Mouse (Mus musculus): ENCODE results near the gene Gng4.
"Not testable (repeated sequence)": the region's sequence is repeated elsewhere in the genome, so short reads cannot be mapped to it uniquely, and the experiment has no call there.

Gene Gng4

GRCm38 (mm10) chr13:13783894-13784419 is at the start of gene Gng4:
Gene Gng4, plus strand, starts transcription at chr13:13784059.
- DNase-seq: peak; percentile 9

- no peak for DNase-seq
Measured at GRCm38 (mm10) chr13:13739232-13739631, 44.6 kb upstream of the Gng4 start.

- no peak for DNase-seq
Measured at GRCm38 (mm10) chr13:13745911-13746310, 37.9 kb upstream of the Gng4 start.

DNA sequence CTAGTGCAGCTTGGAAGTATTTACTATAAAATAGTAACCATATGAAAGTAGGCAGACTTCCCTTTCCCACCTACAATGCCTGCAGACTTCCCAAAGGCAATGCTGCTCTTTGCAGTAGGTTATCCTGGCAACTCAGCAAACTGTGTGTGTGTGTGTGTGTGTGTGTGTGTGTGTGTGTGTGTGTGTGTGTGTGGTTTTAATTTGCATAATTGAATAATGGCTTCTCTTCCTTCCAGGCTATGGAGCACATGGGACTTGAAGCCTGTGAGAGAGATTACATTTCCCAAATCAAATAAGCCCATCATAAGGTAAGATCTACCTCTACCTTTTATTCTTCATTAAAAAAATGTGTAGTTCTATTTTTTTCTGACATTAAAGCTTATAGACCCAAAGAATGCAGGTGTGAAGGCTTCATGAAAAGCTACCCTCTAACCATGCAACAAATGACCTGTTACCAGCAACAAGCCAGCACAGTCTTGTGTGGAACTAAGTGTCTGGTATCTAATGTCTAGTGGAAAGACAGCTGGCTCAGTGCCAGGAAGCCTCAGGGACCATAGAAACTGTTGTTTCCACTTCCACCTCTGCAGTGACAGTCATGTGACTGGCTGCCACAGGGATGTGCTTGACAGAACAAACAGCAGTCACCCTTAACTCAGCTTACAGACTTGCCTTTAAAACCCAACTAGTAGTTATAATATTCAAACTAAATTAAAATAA is 7.9 kb upstream of the Gng4 start:
- DNase-seq: no peak

- no peak for DNase-seq
Measured at GRCm38 (mm10) chr13:13777052-13777451, 6.8 kb upstream of the Gng4 start.

DNA sequence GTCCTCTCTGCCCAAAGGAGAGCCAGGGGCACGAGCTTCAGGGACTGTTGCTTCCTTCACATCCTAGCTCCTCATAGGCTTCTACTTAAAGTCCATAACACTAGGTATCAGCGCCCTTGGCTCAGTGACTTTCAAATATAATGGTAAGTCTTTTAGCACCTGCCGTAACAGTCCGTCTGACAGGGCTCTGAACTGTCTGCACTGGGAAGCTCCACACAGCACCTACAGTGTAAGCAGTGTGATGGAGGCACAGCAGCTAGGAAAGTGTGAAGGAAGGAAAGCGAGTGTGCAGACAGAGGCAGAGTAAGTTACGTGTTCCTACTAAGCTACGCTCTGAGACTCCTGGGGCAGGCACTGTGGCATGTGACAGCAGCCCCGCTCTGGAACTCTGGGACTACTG is 6.2 kb upstream of the Gng4 start:
- no peak for DNase-seq

DNA sequence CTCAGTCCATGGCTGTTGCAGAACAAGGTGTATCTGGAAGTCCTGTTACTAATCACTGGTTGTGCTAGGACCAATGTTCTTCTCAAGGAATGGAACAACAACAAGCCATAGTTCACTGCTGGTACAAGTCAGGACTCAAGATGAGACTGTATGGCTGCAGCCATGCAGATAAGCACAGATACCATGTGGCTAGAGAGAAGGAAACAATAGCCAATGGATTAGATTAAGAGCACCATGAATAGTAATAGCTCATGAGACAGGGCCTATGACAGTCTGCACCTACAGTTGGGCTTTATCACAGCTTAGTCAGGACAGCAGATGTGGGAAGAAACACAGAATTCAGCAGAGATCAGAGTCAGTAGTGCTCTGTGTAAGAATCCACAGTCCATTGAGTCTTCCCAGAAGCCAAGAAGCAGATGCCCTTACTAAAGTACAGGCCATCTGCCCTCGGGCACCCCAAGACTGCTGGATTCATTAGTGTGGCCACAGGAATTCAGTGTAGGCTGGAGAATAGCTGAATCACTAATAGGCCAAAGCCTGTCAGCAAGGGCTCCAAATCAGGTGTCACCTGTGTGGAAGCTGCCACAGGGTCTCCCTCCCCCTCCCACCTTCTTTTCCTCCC is 4.9 kb upstream of the Gng4 start:
- DNase-seq: no peak

DNA sequence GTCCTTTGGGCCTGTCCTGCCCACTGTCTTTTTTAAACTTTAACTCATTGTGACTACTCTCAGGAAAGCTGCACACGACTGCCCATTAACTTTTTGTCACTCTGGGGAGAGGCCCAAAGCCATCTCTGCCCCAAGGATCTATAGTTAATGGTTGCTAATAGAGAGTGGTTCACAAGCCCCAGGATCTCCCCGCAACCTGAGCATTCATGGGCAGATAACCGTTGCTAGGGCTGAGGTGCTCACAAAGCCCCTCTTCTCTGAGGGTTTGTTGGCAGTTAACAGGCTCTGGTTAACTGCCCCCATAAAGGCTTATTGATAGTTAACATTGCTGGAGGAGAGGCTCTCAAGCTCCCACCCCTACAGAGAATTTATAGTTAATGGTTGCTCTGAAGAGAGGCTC is 3.6 kb upstream of the Gng4 start:
- DNase-seq: no peak

GRCm38 (mm10) chr13:13781026-13781425 is 2.8 kb upstream of the Gng4 start:
- no peak for DNase-seq

- no peak for DNase-seq
Measured at GRCm38 (mm10) chr13:13783296-13783695, 563 bp upstream of the Gng4 start.

DNA sequence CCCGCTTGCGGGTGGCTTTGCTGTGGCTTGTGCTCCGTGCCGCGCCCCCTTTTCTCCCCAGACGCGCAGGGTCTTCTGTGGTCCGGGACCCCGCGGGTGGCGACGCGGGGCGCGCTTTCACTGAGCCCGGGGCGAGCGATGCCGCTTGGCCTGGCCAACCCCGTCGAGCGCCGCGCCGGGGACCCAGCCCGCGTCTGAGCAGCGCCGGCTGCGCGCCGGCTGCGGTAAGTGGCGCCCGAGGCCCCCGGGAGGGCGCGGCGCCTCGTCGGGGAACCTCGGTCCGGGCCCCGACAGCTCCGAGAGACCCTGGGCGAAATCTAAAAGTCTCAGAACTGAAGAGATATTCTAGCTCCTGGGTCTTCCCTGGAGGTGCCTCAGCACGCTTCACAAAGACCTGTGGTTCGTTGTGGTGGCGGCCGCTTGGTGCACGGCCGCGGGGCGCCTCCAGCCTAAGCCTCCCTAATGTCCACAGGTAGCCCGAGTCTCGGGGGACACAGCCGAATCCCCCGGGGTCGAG is 619 bp downstream of the Gng4 start:
- no peak for DNase-seq

DNA sequence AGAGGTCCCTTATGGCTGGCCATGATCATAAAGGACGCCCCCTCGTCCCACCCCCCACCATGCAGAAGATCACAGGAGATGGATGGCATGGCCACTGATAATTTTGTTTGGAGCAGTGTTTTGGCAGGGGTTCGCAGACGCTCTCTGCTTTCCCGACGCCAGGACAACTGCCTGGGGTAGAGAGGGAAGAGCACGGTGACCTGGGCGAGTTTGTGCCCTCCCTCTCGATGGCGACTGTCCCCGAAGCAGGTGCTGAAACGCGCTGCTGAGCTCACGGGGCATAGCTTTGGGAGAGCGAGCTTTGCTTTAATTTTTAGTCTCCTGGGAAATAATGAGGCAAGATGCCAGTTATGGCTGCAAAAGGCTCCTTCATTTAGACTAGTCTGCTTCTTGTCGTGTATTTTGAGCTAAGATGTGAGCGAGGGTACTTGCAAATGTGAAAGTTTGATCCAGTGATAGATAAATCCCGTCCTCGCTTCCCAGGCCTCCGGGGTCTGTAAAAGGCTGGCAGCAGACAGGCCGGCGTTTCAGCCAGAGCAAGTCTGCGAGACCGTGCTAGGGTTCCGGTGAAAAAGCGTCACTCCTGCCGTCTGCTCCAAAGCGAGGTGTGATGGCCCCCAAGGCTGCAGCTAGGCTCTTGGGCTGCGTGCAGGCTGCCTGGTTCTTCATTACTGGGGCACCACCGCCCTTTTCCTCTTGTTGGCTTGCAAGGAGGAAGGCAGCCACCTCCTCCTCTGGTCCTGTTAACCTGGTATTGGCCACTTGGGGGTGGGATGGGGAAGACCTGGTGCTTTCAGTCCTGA is 1.3 kb downstream of the Gng4 start:
- no peak for DNase-seq

- DNase-seq: no peak
Measured at GRCm38 (mm10) chr13:13786971-13787370, 3.1 kb downstream of the Gng4 start.

DNA sequence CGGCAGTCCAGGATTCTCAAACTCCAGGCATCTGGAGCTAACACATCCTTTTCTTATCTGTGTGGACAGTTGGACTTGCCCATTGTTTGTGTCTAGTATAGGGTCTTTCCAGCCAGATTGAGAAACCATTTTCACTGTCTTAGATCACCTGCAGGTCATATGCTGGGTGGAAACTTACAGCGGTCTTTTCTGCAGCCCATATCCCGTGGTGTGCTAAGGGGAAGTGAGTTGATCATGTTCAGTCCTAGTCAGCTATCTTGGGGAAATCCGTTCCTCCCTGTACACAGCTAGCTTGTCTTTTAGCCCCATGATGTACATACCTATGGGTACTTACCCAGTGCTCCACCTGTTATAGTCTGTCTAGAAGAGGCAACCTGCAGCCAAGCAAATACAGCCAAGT is 4.2 kb downstream of the Gng4 start:
- no peak for DNase-seq

DNA sequence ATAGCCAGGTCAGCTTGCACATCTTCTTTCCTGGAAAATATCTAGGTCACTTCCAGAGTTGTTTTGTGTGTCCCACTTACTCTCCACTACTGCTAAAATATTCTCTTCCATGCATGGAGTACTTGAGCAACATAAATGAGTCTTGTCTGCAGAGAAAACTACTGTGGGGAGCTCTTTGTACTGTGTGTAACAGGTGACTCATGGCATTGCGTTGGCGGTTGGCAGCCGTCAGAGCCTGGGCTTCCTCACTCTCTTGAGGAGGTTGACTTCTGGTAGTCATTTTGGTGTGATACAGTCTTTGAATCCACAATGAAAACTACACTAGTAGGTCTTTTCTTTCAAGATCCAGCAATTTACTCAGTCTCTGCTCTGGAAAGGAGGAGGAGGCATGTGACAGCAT is 8.1 kb downstream of the Gng4 start:
- no peak for DNase-seq

DNA sequence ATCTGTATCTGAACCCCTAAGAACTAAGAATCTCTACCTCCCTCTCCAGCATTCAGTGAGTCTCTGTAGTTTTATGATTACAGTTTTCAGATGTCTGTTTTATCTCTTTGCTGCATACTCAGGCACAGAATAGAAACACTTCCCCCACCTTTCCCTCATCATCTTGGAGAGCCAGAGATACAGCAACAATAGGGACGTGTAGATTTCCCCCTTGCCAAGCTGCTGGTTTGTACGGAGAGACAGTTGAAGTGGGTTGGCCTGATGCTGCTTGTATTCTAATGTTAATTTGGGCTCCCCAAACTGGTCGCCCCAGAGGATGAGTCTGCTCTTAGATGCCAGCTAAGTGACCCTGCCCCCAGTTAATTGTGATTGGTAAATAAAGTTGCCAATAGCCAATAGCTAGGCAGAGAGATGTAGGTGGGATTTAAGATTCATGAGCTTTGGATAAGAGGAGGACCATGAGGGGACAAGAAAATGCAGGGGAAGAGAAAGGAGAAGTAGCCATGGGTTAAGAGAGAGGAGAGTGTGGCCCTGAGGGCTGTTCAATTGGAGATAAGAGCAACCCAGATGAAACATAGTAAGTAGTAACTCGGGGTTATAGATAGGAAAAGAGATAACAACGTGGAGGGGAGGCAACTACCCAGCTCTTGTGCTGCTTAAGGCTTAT is 11.4 kb downstream of the Gng4 start:
- DNase-seq: no peak

DNA sequence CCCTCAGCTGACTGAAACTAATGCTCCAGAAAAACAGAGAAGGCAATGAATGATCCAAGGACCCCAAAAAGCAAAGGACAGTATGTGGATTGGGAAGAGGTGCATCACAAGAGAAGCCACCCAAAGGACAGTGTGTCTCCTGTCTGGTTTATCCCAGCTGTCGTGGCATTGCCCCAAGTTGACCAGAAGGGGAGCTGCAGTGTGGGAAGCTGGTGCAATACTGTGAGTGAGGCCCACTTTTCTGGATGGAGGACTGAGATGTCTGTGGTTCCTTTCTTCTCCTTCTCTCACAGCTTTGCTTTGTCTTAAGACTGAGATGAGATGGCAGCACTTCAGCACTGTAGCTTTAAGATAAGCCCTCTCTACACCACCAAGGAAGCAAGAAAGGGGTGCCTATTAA is 12.2 kb downstream of the Gng4 start:
- no peak for DNase-seq

DNA sequence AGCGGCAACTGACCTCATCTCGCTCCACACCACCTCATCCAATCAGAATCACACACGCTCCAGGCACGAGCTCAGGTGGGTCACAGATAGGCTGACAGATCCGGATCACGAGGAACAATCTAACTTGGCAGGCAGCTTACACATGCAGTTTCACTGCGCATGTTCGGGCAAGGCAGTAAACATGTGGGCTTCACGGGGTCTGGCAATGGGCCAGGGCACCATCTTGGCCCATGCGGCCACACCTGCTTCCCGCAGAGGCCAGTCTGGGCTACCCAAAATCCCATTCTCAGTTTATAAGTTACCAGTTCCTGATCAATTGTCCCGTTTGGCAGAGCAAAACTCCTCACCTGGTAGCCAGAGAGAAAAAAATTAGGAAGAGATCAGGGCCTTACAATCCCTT is 14.0 kb downstream of the Gng4 start:
- not testable (repeated sequence) for DNase-seq

- DNase-seq: no peak
Measured at GRCm38 (mm10) chr13:13798775-13799174, 14.9 kb downstream of the Gng4 start.

DNA sequence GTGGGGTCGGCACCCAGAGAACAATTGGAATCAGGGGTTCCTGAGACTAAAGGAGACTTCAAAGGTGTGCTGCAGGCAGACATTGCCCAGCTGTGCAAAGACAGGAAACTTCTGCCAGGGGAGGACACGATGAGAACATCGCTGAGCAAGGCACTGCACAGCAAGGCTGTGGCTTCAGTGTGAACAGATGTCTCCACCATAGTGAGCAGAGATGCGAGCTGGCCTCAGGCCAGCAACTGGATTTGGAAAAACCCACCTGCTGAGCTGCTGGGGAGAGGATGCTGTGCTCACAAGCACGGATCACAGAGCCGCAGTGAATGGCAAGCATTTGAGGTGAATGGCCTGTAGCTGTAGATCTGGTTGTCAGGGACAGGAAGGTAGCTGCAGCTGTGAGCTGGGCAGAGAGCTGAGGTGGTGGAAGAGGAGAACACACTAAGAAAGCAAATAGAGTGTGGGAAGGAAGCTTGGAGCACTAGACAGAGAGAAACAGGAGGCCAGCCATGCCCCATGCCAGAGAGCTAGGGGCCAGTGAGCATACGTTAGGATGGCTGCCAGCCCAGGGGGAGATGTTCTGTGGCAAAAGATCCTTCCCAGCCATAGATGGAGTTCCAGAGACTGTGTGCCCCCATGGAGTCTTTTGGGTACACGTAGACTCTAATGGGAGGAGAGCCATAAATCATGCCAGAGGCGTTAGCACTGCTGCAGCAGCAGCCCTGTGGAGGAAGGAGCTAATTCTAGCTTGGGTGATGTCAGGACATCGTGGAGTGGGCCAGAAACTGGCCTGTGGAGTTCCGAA is 24.7 kb downstream of the Gng4 start:
- DNase-seq: no peak

GRCm38 (mm10) chr13:13810885-13811284 is 27.0 kb downstream of the Gng4 start:
- no peak for DNase-seq

DNA sequence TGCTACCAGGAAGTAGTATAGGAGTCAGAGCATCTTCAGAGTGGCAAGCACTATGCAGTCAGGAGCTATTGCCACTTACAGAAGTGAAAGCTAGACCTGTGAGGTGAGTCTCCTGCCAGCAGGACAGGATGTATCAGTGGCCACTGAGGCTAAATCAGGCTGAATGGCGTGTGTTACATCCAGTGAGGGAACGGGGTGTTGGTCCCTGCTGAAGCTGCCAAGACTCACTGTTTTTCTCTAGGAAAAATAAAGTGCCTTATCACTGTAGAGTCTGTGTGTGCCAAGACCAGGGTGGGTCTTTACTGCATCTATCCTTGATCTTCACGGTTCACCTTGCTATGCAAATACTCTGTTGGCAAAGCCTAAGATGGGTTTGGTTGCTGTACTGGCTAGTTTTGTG is 34.8 kb downstream of the Gng4 start:
- no peak for DNase-seq
